Mouse (Mus musculus) liver, embryonic 14.5 days (tissue): ENCODE measurements at regions not wholly inside any gene's neighbourhood (a gene's known extent, or its start where the extent isn't known, plus 50 kb on each side); places are given as distances from the start of the nearest gene placed in this dataset.

Experiments used
- CTCF ChIP-seq: IDR thresholded peaks from 2 replicates; pipeline ENCODE4 v1.5.1; 2016; ENCODE audit warnings: antibody characterized with exemption, low read depth, control low read depth
- EP300 ChIP-seq: IDR thresholded peaks from 2 replicates; pipeline ENCODE4 v1.6.1; 2016; ENCODE audit warnings: antibody characterized with exemption, low read depth

- no peak for TF ChIP-seq CTCF
- no peak for TF ChIP-seq EP300
Observed at GRCm38 (mm10) chr14:67126254-67126653, 1117.2 kb upstream of the Gulo start.
